Mouse (Mus musculus): ENCODE data around the gene Tmem267.
"Not testable (repeated sequence)": the region's sequence is repeated elsewhere in the genome, so short reads cannot be mapped to it uniquely, and the experiment has no call there.

Tmem267 gene

DNA sequence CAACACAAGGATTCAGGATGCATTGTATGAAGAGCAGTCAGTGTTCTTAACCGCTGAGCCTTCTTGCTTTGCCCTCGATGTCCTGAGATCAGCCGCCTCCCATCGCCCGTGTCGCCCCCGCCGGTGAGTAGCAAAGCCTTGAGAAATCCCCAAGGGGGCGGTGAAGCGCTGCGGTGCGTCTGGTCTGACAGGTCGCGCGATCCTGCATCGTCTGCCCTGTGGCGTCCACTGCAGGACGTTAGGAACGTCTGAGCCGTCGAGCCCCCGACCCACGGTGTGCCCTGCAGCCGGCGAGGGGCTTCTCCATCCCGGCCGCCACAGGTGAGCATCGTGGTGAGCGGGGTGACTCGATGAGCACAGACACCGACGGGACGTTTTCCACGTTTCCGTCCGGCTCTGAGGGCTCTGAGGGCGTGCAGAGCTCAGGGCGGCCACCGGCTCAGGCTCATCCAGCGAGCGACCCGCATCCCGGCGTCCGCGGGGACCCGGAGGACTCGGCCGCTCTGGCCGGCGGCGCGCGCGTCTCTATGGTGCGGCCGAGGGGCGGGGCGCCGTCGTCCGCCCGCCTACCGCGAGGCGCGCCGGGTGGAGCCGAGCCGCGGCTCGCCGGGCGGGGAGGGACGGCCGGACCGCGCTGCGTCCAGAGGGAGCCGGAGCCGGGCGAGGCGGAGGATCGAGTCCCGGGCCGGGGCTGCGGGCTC lies at the start of gene Tmem267, which contains the start of gene 3110070M22Rik:
Gene Tmem267, plus strand, starts transcription at position 160 of the 701 bp plus-strand sequence.
Gene 3110070M22Rik, minus strand, starts transcription at position 504 of the 701 bp plus-strand sequence.
- peak; percentile 90 to 93 for DNase-seq

DNA sequence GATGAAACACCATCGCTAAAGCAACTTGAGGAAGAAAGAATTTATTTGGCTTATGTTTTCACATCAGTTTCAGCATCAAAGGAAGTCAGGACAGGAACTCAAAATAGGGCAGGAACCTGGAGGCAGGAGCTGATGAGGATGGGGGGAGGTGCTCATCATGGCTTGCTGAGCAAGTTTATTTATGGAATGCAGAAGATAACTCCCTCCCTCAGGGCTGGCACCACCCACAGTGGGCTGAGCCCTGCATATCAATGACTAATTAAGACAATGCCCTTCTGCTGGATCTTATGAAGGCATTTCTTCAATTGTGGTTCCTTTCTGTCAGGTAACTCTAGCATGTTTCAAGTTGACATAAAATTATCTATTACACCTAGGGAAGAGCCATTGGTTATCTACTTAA lies 45.6 kb upstream of the Tmem267 start:
- no peak for DNase-seq

DNA sequence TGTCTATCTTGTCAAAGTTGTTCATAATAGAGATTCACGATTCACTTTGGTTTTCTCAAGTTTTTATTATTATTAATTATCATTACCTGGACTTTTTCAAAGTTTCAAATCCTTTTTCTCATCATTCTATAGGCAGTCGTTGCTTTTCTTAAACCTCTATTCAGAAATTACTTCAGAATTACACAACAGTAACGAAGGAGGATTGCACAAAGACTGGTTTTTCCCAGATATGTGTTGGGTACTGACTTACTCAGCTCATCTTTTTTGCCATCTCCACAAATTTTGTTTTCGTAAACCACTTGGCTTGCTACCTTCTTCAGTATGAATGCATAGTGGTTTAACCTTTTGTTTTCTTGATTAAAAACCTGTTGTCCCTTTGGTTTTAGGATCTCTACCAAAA lies 34.3 kb upstream of the Tmem267 start:
- no peak for DNase-seq

DNA sequence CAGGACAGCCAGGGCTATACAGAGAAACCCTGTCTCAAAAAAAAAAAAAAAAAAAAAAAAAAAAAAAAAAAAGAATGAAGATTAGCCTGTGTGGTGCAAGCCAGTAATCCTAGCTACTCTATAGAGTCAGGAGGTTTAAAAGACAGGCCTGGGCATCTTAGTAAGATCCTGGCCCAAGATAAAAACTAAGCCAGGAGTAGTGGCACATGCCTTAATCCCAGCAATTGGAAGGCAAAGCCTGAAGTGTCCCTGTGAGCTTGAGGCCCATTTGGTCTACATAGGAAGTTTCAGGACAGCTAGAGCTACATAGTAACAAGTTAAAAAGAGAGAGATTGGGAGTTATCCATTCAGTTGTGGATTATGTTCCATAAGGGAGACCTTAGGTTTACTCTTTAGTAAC lies 32.8 kb upstream of the Tmem267 start:
- no peak for DNase-seq

DNA sequence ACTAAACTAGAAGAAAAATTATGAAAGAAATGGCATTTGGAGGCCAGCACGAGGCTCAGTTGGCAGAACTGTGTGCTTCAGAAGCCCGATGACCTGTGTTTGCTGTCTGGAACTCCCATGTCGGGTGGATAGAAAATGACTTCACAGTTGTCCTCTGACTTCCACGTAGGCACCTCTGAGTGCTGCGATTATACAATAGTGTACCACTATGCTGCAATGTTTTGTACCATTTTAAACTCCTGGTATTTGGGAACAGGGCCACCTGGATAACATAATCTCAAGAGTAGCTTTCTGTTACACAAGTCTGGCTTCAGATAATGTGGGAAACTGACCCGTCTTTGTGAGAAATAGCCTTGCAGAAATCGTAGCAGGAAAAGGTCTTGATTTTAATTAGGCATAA lies 31.5 kb upstream of the Tmem267 start:
- DNase-seq = no peak

DNA sequence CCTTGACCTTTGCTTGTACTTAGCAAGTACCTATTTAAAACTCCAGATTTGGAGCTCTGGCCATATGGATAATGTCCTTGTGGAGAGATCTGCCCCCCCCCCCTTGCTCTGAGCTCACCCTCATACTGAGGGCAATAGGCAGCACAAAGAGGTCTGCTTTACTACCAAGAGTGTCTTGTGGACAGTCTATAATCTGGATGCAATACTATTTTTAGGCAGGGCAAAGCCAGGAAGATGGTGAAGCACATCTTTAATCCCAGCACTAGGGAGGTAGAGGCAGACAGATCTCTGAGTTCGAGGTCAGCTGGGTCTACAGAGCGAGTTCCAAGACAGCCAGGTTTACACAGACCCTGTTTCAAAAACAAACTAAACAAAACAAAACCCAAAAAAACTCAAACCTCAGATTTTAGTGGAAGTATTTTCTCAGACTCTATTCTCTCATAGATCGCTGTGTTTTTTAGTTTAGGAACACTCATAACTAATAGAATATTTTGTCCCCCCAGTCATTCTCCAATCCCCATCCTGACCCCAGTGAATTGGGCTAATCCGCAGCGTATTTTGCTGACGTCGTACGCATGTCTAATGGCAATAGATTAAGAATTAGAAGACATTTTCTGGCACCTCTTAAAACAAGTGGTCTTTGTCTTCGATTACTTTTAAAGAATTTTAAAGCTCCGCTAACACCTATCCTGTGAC lies 25.8 kb upstream of the Tmem267 start:
- DNase-seq = peak; percentile 17 to 22

DNA sequence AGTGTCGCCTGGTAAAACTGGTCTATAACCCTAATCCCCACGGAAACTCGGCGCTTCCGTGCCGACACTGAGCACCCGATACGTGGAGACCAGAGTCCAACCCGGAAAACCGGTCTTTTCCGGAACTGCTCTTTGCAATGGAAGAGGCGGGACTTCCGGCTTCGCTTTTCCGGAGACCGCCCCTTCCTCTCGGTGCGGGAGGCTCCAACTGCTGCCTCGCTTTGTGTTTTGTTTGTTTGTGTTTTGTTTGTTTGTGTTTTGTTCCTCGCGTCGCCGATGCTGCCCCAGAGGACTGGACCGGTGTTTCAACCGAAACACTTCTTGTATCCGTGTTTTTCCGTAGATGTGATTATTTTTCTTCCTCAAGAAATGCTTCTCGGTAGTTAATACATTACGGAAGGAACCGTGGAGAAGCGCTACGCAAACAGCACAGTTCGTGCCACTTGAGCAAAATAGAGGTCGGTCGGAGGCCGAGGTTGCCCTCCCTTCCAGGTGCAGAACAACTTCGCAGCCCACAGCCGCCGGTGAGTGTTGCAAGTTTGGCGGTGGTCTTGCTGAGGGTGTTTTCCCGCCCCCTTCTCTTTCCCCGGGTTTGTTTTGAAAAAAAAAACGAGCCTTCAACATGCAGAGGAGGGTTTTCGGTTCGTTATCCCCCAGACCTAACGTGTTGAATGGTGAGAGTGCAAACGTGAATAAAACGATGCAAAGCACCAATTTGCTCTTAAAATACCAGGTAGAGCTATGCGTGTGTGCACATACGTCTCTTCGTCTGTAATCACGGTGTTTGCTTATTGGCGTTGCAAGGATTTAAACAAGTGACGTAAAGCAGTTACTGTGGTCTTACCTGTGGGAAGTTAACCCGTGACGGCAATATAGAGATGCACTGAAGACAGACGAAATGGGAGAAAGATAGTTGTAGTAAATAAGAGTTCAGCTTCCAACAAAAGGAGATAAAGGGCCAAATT lies 25.0 kb upstream of the Tmem267 start, which contains the start of gene 4833420G17Rik:
Gene 4833420G17Rik, plus strand, starts transcription at position 173 of the 965 bp plus-strand sequence.
- DNase-seq = peak; percentile 89 to 90

DNA sequence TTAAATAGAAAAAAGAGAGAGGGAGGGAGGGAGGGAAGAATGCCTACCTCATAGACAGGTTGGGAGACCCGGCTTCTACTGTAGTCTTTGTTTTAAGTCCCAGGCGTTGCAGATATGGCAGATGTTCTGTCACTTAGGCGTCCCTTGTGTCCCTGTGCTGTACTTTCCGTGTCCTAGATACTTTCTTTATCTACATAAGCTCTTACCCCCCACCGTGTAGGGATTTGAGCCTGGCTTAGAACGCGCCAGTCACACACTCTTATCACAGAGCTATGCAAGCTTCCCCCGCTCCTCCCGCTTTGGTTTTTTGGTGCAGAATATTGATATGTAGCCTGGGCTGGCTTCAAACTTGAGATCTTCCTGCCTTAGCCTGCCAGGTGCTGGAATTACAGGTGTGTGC lies 11.2 kb upstream of the Tmem267 start:
- no peak for DNase-seq

DNA sequence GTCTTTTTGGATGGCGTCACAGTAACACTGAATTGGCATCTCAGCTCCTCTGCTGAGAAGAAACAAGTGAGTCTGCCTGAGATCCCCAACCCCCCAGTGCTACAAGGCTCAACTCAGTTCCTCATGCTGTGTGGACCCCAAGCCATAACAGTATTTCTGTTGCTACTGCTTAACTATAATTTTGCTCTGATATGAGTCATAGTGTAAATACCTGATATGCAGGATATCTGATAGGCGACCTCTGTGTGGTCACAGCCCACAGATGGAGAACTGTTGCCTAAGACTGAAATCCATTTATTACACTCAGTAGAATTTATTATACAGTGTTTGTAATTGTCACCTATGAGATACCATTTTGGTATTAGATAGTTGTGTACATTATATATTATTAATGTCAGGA lies 10.1 kb upstream of the Tmem267 start:
- no peak for DNase-seq

DNA sequence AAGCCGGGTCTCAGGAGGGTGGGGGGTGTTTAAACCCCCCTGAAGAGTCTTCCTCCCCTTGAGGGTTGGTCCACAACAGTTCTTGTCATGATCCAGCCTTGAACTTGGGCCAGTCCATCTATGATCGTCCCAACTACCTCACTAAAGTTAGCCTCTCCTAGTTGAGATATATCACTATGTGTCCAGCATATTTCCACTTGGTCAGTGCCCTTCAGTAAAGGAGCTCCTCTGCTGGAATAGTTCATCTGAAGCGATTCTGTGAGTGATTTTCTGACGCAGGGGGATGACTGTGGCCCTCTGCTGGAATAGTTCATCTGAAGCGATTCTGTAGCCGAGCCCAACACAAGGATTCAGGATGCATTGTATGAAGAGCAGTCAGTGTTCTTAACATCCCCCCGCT lies 485 bp upstream of the Tmem267 start:
- peak; percentile 12 for DNase-seq

DNA sequence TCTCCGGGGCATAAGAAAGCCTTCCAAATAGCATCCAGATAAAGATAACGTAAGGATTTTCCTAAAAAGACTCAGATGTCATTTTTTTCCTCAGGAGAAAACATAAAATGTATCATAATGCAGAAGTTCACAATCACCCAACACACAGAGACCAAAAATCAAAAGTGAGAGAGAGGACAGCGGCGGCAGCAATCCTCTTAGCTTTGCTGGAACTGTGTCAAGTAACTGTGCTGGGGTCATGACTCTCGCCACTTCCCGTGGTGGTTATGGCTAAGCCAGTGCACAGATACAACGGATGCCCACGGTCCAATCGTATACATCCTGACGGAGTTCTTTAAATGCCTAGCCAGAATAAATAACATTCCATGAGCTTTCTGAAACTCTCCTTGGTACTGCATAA lies 4.2 kb downstream of the Tmem267 start:
- not testable (repeated sequence) for DNase-seq

DNA sequence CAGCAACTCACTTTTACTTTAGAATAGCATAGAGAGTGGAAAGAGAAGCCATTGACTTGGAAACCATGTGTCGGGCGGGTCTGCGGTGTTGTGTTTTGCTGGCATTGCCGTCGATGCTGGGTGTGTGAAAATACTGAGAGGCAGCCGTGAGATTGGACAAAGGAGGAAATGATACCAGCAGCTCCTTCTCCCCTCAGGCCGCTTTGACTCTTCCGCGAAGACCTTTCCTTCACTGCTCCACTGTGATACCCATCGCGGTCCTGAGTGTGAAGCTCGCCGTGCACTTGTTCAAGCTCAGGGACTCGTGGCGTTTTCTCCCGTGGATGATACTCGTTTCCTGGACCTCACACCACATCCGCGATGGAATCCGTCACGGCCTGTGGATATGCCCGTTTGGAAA lies 7.1 kb downstream of the Tmem267 start:
- DNase-seq = not testable (repeated sequence)

DNA sequence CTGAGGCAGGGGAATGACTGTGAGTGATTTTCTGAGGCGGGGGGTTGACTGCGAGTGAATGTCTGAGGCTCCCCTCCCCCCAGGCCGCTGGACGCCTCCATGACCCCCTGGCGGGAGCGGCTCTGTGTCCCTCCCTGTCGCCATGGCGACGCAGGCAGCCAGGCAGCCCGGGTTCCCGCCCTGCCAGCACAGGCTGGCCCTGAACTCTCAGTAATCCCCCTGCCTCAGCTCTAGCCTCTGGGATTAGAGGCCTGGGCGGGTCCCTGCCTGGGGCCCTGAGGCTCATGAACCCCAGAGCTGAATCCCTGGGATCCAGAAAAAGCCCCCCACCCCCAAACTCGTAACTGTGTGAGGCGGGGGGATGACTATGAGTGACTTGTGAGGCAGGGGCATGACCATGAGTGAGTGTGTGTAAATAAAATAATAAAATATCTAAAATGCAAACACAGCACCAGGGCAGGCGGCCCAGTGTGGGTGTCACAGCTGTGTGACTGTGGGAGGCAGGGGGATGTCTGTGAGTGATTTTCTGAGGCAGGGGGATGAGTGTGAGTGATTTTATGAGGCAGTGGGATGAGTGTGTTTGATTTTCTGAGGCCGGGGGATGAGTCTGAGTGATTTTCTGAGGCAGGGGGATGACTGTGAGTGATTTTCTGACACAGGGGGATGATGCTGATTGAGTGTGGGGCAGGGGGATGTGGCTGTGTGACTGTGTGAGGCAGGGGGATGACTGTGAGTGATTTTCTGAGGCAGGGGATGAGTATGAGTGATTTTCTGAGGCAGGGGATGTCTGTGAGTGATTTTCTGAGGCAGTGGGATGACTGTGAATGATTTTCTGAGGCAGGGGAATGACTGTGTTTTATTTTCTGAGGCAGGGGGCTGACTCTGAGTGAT lies 108.7 kb downstream of the Tmem267 start:
- peak in 1 of 2 experiments; percentile 32 for DNase-seq

DNA sequence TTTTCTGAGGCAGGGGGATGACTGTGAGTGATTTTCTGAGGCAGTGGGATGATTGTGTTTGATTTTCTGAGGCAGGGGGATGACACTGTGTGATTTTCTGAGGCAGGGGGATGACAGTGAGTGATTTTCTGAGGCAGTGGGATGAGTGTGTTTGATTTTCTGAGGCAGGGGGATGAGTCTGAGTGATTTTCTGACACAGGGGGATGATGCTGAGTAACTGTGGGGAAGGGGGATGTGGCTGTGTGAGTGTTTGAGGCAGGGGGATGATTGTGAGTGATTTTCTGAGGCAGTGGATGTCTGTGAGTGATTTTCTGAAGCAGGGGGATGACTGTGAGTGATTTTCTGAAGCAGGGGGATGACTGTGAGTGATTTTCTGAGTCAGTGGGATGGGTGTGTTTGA lies 110.6 kb downstream of the Tmem267 start:
- DNase-seq = not testable (repeated sequence)

DNA sequence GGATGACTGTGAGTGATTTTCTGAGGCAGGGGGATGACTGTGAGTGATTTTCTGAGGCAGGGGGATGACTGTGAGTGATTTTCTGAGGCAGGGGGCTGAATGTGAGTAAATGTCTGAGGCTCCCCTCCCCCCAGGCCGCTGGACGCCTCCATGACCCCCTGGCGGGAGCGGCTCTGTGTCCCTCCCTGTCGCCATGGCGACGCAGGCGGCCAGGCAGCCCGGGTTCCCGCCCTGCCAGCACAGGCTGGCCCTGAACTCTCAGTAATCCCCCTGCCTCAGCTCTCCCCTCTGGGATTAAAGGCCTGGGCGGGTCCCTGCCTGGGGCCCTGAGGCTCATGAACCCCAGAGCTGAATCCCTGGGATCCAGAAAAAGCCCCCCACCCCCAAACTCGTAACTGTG lies 111.2 kb downstream of the Tmem267 start:
- DNase-seq = not testable (repeated sequence)

DNA sequence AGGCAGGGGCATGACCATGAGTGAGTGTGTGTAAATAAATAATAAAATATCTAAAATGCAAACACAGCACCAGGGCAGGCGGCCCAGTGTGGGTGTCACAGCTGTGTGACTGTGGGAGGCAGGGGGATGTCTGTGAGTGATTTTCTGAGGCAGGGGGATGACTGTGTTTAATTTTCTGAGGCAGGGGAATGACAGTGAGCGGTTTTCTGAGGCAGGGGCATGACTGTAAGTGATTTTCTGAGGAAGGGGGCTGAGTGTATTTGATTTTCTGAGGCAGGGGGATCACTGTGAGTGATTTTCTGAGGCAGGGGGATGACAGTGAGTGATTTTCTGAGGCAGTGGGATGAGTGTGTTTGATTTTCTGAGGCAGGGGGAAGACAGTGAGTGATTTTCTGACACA lies 111.7 kb downstream of the Tmem267 start:
- DNase-seq = not testable (repeated sequence)

DNA sequence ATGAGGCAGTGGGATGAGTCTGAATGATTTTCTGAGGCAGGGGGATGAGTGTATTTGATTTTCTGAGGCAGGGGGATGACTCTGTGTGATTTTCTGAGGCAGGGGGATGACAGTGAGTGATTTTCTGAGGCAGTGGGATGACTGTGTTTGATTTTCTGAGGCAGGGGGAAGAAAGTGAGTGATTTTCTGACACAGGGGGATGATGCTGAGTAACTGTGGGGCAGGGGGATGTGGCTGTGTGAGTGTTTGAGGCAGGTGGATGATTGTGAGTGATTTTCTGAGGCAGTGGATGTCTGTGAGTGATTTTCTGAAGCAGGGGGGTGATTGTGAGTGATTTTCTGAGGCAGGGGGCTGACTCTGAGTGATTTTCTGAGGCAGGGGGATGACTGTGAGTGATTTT lies 112.3 kb downstream of the Tmem267 start:
- DNase-seq = peak in 1 of 2 experiments; percentile 47

DNA sequence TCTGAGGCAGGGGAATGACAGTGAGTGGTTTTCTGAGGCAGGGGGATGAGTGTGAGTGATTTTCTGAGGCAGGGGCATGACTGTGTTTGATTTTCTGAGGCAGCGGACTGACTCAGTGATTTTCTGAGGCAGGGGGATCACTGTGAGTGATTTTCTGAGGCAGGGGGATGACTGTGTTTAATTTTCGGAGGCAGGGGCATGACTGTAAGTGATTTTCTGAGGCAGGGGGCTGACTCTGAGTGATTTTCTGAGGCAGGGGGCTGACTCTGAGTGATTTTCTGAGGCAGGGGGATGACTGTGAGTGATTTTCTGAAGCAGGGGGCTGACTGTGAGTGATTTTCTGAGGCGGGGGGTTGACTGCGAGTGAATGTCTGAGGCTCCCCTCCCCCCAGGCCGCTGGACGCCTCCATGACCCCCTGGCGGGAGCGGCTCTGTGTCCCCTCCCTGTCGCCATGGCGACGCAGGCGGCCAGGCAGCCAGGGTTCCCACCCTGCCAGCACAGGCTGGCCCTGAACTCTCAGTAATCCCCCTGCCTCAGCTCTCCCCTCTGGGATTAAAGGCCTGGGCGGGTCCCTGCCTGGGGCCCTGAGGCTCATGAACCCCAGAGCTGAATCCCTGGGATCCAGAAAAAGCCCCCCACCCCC lies 115.0 kb downstream of the Tmem267 start:
- peak; percentile 68 to 69 for DNase-seq

DNA sequence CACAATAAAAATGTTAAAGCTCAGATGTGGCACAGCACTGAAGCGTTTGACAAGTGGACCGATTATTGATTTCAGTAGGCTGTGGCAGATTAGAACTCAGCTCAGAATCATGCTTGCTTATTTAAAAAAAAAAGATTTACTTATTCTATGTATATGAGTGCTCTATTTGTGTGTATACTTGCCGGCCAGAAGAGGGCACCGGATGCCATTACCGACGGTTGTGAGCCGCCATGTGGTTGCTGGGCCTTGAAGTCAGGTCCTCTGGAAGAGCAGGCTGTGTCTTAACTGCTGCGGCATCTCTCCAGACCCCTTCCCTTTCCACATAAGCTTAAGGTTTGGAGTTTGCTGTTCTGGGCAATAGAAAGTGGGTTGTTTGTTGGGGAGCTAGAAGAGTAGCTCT lies 116.1 kb downstream of the Tmem267 start:
- not testable (repeated sequence) for DNase-seq

DNA sequence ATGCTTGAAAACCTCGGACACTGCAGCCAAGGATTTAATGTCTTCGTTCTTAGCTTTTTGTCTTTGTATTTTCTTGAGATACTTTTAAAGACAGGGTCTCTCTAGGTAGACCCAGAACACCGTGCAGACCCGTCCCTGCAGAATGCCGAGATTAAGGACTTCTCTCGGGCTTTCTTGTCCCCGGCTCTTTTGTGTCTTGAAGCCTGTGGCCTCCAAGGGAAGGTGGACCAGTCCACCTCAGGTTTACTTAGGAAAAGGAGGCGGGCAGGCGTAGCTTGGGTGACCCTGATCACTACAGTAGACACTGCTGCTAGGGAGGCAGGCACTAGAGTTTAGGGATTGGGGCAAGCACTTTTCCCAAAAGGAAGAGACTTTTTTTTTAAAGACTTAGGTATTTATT lies 116.5 kb downstream of the Tmem267 start:
- not testable (repeated sequence) for DNase-seq

DNA sequence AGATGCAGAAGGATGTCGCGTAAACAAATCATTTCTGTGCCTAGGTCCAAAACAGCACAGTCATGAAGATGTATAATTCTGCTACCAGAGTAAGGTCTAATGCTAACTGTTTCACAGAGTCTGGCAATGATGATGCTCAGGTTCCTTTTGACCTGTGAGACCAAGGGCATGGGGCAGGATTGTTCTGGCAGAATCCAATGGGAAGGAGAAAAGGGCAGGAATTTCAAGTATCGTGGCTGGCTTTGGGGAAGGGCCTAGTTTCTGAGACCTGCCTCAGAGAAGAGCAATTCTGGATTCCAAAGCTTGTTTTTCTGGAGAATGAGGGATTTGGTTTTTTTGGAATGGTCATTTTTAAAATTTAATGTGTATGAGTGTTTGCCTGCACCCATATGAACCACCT lies 131.0 kb downstream of the Tmem267 start:
- no peak for DNase-seq

Data from cerebellum, postnatal 14 days (tissue).